Mouse (Mus musculus) thymus, postnatal 4 days (tissue): ENCODE data around the gene Elovl6.

Experiments
- DNase-seq: peaks from one replicate; pipeline ENCODE4 v3.0.0; 2021

Elovl6 gene

GRCm38 (mm10) chr3:129532180-129532864, at the start of gene Elovl6:
Gene Elovl6 (plus strand): TSS chr3:129532355.
- peak; percentile 62 for DNase-seq

DNA sequence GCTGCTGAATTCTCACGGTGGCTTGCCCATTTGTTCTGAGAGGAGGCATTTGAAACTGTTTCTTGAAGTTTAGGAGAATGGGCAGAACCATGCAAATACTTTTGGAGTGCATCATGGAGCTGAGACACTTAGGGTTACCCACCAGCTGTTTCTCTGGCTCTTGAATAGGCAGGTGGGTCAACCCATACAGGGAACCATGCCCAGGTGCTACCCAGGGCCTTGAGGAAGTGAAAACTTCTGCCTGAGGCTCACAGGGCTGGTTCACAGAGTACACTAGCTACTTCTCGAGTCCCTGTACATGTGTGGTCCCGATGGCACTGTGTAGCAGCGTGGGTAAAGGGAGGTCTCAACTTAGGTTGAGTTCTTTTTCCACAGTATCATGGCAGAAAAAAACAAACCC, 43.4 kb upstream of the Elovl6 start:
- no peak for DNase-seq

DNA sequence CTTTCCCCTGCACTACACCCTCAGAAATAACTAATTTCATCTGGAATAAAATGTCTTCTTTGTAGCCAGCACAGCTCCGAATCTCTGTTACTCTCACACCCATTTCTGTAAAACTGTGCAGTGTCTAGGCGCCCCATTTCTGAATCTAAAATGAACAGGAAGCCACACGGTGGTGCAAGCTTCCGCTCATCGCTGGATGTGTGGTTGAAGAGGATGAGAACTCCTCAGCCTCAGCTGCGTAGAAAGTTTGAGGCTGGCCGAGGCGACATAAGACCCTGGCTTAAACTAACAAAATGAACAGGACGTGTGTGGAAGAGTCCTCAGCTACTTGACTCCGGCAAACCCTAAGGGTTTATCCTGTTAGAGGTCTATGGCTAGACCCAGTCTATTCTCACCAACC, 38.0 kb upstream of the Elovl6 start:
- peak; percentile 71 for DNase-seq

GRCm38 (mm10) chr3:129494731-129495130, 37.4 kb upstream of the Elovl6 start:
- DNase-seq: no peak

DNA sequence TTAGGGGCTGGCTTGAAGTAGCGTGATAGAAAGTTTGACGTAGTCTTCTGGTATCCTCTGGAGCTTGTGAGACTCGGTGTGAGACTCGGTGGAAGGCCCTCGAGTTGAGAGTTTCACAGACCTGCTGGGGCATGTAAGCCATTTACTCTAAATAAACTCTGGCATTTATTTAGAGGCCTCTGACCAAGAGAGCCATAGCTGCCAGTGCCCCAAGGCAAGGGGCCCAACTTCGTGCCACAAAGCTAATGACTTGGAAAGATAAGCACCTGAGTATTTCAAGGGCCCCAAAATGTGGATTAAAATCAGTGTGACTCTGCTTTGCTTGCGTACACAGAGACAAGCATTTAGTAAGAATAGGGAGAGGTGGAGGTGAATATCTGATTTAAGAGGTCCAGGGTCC, 28.4 kb upstream of the Elovl6 start:
- no peak for DNase-seq

GRCm38 (mm10) chr3:129504928-129505327, 27.2 kb upstream of the Elovl6 start:
- no peak for DNase-seq

- DNase-seq: no peak
Measured at GRCm38 (mm10) chr3:129507736-129508135, 24.4 kb upstream of the Elovl6 start.

- DNase-seq: no peak
Measured at GRCm38 (mm10) chr3:129508571-129508970, 23.6 kb upstream of the Elovl6 start.

GRCm38 (mm10) chr3:129509725-129510124, 22.4 kb upstream of the Elovl6 start:
- DNase-seq: no peak

- no peak for DNase-seq
Measured at GRCm38 (mm10) chr3:129515863-129516436, 16.2 kb upstream of the Elovl6 start.

DNA sequence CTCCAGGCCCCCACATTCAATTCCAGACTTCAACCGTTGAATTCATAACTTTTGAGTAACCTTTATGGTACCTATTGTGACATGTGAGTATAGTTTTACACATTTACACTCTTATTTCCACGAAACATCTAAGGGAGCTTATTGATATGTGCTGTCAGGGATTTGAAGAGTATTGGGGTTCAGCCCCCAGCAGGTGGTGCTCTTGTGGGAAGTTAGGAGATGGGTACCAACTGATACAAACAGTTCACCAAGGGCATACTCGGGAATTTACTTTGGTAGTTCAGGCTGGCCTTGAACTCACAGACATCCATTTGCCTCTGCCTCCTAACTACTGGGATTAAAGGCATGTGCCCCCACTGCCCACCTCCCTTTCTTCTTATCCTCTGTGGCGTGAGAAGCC, 11.7 kb upstream of the Elovl6 start:
- DNase-seq: peak; percentile 76

GRCm38 (mm10) chr3:129523456-129524143, 8.6 kb upstream of the Elovl6 start:
- no peak for DNase-seq

DNA sequence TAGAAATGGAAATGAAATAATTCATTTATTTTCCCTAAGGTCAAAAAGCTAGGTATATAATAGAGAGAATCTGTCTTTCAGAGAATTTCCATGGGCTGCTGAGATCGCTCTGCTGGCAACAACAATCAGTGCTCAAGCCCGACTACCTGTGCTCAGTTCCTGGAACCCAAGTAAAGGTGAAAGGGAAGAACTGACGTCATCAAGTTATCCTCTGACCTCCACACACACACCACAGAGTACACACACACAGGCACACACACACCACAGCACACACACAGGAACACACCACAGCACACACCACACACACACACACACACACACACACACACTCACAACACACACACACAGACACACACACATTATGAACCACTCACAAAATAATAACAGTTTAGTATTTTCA, 5.1 kb upstream of the Elovl6 start:
- no peak for DNase-seq

DNA sequence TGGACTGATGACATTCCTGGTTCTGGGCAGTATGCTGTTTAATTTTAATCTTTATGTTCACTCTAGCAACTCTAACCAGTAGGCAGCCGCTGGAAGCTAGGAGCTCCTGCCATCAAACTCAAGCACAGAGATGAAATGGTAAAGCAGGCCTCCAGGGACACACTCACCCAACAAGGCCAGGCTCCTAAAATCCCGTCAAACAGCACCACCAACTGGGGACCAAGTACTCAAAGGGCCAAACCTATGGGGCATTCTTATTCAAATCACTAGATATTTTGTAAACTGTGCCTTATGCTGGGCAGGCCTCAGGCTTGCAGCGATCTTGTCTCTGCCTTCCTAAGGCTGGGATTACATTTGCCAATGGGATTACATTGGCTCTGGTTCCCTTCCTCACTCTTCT, 2.8 kb upstream of the Elovl6 start:
- DNase-seq: no peak

DNA sequence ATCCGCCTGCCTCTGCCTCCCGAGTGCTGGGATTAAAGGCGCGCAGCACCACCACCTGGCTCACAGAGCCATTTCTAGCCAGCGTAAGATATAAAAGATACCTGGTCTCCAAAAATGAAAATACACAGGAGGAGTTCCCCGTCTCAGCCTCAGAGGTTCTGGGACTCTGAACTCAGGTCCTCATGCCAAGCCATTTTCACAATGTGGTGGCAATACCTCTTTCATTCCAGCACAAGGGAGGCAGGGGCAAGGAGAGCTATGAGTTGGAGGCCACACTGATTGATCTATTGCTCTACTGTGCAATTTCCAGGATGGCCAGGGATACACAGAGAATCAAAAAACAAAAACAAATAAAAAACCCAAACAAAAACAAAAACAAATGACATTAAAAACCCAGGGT, 1.7 kb upstream of the Elovl6 start:
- DNase-seq: no peak

- DNase-seq: peak; percentile 59
Measured at GRCm38 (mm10) chr3:129532865-129533742, 949 bp downstream of the Elovl6 start.

GRCm38 (mm10) chr3:129533743-129534530, 1.8 kb downstream of the Elovl6 start:
- peak; percentile 84 for DNase-seq

DNA sequence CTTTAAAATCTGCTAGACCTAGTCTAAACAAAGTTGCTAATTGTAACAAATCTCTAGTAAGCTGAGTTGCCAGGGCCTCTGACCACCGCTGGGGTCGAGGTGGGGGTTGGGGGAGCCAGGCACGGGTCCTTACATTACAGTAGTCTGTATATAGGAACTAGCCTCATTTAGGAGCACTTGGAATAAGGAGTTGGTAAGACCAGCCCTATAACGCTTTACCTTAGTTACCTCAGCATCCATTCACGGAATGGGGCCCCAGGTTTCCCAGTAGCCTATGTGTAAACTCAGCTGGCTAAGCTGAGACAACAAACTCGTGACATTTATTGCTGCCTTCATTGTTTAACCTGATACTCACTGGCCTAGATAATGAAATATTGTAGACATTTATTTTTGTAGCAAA, 3.3 kb downstream of the Elovl6 start:
- DNase-seq: no peak

DNA sequence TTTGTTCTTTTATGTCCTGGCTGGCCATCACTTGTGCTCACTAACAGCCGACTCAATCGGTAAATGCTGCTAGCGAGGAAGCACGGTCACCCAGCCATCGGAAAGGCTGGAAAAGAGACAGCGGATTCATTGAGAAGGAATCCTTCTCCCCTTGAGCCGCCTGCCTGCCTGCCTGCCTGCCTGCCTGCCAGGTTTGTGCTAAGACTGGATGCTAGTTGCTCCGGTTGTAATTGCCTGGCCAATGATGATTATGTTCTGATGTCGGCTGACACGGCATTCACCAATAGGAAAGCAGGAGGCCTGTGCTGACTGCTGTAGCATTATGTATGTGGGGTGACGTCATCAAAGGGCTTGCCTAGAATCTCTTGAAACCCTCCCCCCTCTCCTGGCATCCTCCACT, 4.0 kb downstream of the Elovl6 start:
- DNase-seq: peak; percentile 79

- no peak for DNase-seq
Measured at GRCm38 (mm10) chr3:129537954-129538353, 5.8 kb downstream of the Elovl6 start.

DNA sequence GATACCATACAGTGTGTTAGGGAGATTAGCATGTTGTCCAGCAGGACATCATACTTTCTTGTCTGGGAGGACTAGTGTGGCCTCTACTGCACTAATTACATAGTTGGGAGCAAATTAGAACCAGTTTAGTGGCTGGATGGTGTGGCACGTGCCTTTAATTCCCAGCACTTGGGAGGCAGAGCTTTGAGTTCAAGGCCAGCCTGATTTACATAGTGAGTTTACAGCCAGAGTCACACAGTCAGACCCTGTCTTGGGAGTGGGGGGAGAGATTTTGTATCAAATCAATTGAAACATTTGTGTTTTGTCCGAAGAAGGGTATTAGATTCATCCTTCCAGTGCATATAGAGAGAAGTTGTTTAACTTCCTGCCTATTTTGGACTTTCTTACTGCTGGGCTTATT, 8.7 kb downstream of the Elovl6 start:
- DNase-seq: no peak

DNA sequence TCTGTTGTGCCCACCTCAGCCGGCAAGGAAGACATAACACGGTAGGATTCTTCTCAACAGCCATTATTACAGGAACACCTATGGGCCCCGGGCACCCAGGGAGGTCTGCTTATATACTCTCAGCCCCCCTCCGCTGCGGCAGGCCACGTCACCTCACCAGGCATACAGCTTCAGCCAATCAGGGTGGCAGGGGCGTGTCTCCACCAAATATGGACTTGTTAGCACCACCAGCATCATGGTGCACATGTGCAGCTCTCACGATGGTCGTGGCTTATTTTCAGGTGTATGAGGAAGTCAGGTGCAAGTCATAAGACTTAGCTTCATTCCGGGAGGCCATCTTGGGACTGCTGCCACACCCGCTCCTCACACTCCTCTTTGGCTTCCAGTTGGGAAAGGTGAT, 9.3 kb downstream of the Elovl6 start:
- DNase-seq: no peak

DNA sequence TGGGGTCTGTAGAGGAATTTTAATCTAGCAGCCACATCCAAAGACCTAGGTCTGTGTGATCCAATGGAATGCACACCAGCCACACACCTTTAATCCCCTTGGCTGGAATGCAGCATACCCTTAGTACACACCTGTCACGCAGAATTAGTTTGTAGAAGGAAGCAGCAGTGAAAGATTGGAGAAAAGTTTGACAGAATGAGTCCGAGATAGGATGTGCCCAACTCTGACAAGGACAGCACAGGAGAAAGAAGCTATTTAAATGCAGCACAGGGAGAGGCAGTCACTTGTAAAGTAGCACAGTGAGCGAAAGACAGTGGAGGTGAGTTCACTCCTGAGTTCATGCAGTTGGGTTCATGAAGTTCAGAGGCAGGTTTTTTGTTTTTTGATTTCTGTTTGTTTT, 11.2 kb downstream of the Elovl6 start:
- DNase-seq: no peak
